Mouse (Mus musculus) lung, postnatal 4 days (tissue): ENCODE data around the gene E030018B13Rik.

Experiments
- DNase-seq, 2 experiments: peaks; one replicate each; pipeline ENCODE4 v3.0.0; 2021

Gene E030018B13Rik

GRCm38 (mm10) chr7:63918771-63919768 lies 2.4 kb downstream of the E030018B13Rik start:
- peak; percentile 59 to 81 for DNase-seq

DNA sequence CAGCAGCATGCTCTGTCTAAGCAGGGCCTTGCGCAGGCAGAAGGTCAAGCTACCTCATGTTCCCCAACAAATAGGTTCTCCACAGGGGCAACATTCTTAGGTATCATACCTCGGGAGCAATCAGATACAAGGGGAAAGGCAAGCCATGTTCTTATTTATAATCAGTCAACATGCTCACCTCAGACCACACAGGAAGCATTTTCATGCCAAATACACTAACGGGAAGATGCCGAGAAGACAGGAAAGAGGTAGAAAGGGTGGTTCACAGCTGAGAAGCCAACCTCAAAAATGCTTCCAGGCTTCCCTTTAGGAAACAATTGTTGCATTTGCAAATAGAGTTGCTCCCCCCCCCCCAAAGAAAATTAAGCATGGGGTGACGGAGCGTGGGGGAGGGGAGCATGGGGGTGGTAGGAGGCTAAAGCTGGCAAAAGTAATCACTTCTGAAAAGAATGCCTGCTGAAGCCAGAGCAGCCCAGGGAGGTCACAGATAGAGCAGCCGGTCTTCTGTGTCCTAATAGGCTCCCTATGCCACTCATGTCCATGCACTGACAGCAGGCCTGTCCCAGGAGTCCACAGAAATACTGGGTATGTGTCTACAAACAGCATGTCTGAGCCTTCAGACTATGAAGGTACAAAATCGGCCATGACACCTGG lies 5.4 kb downstream of the E030018B13Rik start:
- DNase-seq = peak in 1 of 2 experiments; percentile 28

GRCm38 (mm10) chr7:63922571-63922970 lies 5.9 kb downstream of the E030018B13Rik start:
- DNase-seq = no peak

DNA sequence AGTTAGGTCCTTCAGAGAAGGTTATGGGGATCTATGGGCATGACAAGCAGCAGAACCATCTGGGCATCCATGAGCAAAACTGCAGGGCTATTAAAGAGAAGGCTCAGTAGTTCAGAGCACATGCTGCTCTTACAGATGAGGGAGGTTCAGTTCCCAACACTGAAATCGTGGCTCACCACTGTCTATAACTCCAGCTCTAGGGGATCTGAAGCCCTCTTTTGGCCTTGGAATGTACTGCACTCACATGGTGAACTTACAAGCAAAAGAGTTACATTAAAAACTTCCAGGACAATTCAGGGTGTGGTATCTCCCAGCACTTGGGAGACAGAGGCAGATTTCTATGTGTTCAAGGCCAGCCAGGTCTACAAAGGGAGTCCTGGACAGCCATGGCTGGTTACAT lies 6.3 kb downstream of the E030018B13Rik start:
- DNase-seq = no peak

GRCm38 (mm10) chr7:63924151-63924550 lies 7.5 kb downstream of the E030018B13Rik start:
- peak in 1 of 2 experiments; percentile 24 for DNase-seq

- peak; percentile 82 to 86 for DNase-seq
Measured at GRCm38 (mm10) chr7:63924747-63925412, 8.2 kb downstream of the E030018B13Rik start.

- DNase-seq = peak; percentile 68 to 75
Measured at GRCm38 (mm10) chr7:63925413-63926360, 9.0 kb downstream of the E030018B13Rik start.

- DNase-seq = no peak
Measured at GRCm38 (mm10) chr7:63926492-63926891, 9.8 kb downstream of the E030018B13Rik start.

- DNase-seq = no peak
Measured at GRCm38 (mm10) chr7:63927121-63927520, 10.5 kb downstream of the E030018B13Rik start.

GRCm38 (mm10) chr7:63929080-63929479 lies 12.4 kb downstream of the E030018B13Rik start:
- DNase-seq = no peak

- DNase-seq = no peak
Measured at GRCm38 (mm10) chr7:63930132-63930531, 13.5 kb downstream of the E030018B13Rik start.

DNA sequence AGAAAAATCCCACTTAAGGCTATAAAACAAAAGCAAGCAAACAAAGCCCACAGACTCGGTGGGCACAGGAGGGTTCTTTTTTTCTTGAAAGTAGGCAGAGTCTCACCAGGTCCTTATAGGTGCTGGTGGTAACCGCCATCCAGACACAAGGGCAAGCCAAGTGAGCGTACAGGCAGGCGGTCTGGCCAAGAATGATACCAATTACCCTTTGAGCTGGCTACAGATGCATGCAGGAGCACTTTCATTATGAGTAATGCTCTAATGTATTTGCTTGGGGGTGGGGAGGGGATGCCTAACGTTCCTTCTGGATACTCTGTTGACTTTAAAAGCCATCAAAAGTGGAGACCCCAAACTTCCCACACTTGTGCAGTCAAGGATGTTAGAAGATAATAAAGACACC lies 14.1 kb downstream of the E030018B13Rik start:
- DNase-seq = no peak

- DNase-seq = no peak
Measured at GRCm38 (mm10) chr7:63932461-63932860, 15.8 kb downstream of the E030018B13Rik start.

DNA sequence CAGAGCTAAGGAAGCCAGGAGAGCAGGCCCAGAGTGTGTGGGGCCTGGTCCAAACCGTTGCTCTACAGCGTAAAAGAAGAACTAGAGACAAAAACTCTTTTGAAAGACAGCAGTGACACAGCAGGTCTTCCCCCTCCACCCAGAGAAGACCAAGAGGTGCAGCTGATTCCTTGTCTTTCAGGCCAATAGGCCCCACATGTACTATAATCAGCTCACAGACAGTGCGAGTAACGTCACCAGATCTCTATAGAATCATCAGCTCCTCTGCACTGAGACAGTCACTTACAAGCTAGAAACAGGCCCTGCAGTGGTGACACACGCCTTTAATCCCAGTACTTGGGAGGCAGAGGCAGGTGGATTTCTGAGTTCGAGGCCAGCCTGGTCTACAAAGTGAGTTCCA lies 17.2 kb downstream of the E030018B13Rik start:
- no peak for DNase-seq

- no peak for DNase-seq
Measured at GRCm38 (mm10) chr7:63934530-63934929, 17.9 kb downstream of the E030018B13Rik start.

GRCm38 (mm10) chr7:63935809-63936187 lies 19.1 kb downstream of the E030018B13Rik start:
- DNase-seq = no peak

- DNase-seq = peak; percentile 89
Measured at GRCm38 (mm10) chr7:63936188-63936985, 19.7 kb downstream of the E030018B13Rik start.

DNA sequence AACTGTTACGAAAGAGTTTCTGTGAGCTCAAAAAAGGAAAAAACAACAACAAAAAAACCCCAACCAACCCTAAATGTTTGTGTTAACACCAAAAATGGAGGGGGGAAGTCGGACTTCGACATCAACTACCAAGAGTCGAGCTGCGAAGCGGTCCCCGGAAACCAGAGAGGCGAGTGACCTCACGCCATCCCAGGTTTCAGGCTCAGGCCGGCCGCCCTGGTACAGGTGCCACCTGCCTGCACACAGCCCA lies 20.3 kb downstream of the E030018B13Rik start:
- no peak for DNase-seq

- DNase-seq = peak; percentile 94 to 98
Measured at GRCm38 (mm10) chr7:63937236-63938065, 20.8 kb downstream of the E030018B13Rik start.
